Mouse (Mus musculus): ENCODE results near the gene Tef.
A peak's percentile ranks its signal among the peaks of the same experiment; 100 is the strongest.

Gene Tef

DNA sequence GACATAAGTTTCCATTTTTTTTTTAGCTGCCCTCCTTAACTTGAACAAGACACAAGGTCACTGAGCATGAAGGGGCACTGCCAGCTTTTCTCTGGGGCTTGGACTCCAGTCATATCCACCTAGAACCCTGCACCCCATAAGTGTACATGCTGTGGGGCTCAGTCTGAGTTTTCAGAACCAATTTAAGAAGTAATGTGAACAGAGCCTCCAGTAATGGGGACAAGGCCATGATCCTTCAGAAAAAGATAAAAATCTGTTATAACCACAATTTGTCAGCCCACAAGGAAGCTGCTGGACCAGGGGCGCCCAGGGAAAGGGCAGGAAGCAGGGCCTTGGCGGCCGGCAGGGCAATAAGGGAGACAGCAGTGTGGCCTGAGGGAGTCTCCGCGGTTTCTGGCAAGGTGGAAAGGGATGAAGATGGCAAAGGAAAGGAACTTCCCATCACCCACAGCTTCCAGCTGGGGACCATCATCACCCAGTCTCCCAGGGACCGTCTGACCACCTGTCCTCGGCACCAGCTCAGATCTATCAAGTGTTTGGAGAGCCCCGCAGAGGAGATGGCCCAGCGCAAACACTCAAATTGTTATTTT, 50.3 kb downstream of the Tef start:
- DNase-seq = no peak

DNA sequence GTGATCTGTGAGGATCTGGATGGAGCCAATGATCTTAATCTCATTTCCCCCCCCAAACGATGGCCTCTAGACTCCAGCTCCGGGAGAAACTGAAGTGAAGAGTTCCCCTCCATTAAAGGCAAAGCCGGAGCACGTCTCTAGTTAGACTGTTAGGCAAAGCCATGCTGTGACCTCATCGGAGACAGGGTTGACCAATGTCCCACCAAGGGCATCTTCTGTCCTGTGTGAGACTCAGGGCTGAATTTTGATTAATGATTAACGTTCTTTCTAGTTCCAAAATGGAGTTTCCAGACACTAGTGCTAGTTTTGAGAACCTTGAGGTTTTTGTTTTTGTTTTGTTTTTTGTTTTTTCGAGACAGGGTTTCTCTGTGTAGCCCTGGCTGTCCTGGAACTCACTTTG, 50.9 kb downstream of the Tef start:
- DNase-seq = no peak

DNA sequence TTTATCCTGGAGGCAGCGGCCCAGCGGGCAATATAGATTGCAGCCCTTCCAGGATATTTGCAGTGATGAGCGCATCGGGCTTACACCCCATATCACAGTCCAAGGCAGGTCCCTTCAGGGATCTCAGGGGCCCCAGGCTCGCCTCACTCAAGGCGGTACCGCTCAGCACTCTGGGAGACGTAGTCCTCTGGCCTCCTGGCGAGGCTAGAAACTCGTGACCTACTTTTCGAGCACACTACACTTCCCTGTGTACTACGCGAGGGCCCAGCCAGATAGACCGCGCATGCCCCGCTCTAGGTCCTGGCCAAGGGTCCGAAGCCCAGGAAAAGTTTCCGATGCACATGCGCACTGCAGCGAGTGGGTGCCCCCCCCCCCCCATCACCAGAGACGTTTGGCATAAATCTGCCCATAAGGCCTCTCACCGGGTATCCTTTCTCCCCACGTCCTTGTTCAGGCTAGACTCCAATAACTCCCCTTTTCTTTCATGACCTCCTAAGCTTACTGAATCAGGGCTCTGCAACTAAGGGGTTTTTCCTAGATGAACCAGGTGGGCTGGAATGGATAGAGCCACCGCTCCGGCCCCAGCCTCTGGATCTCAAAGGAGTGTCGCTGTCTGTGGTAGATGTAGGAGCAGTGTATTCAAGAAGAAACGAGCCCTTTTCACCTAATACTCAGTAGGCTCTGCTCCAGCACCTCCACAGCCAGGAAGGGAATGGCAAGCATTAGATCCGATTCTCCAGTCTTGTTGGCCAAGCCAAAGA, 54.0 kb downstream of the Tef start:
- peak; percentile 85 to 91 for DNase-seq

DNA sequence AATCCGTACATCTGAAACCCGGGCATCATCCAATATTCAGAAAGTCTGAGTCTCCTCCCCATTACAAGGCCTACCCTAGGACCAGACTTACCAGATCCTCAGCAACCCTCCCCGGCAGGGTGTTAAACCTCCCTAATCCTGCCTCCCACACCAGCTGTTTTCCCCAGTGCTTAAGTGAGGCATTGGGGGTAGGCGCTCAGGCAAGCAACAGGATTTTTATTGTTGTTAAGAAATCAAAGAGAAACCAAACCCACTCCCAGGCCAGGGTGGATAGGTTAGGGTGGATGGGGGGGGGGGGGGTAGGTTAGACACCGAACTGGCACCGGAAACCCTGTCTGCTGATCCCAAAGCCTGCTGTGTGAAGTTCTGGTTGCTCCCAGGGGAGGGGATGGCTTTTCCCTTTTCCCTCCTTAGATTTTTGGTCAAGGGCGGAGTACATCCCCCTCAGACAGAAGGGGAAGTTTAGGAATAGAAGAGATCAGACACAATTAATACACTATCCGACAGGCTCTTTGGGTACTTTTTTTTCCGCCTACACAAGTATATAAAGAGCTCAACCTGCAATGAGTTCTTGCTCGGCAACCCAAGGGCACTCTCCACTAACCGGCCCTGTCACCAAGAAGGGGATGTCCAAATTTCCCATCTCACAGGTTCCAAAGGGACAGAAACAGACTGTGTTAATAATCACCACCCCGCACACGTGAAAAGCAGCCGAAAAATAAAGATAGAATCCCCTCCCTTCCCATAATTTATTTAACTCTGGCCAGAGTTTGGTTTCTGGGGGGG, 54.9 kb downstream of the Tef start:
- DNase-seq = peak in 1 of 2 experiments; percentile 23

DNA sequence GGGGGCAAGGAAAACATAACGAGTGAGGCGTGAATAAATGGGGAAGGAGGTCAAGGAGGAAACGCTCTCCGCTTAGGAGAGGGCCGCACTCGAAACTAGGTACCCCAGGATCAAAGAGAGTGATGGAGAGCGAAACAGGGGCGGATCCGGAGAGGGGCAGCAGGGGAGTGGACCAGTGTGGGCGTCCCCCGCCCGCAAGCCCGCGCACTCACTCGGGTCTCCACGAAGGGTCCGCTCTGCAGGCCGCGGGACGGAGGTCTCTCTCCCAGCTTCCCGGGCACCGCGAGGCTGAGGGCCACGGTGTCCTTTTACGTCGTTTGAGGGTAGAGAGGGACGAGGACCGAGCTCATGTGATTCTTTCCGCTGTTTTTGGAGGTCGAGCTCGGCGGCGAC, 55.5 kb downstream of the Tef start:
- DNase-seq = no peak

- peak; percentile 94 to 95 for DNase-seq
Observed at GRCm38 (mm10) chr15:81858138-81858516, 55.9 kb downstream of the Tef start.

GRCm38 (mm10) chr15:81858517-81859329, 56.5 kb downstream of the Tef start, which contains the start of gene Tob2:
TSS of gene Tob2 (minus strand) at chr15:81858796.
- DNase-seq = peak; percentile 70 to 73

DNA sequence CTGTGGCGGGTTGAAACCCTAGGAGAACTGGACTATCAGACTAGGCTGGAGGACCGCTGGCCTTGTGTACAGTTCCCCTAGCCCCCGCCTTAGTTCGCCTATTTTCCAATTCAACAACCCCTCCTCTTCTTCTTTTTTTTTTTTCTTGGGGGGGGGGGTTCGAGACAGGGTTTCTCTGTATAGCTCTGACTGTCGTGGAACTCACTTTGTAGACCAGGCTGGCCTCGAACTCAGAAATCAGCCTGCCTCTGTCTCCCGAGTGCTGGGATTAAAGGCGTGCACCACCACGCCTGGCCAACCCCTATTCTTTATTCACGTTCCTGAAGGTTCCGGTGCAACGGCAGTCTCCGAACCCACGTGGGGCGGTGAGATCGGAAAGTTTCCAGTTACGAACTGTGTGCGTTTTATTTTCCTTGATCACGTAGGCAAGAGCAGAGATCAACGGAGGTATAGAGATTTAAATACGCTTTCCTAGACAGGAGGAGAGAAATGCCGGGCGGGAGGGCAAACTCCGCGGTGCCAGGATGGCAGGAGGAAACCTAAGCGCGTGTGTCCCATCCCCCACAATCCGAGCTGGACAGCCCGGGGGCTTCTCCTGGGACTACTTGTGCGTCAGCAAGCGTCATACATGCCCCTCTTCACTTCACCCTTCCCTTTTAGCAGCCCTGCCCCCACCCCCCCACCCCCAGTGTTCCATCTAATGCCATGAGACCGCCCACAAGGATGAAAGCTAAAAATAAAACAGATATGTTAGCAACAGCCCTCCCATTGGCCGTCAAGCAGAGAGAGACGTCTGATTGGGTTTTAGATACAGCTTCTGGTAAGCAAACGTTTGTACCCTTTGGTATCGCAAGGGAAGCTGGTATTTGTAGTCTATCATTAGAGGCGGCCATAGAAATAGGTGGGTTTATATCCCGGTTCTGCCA, 57.4 kb downstream of the Tef start:
- DNase-seq = peak; percentile 87 to 89

- DNase-seq = peak; percentile 64 to 82
Observed at GRCm38 (mm10) chr15:81860471-81861135, 58.4 kb downstream of the Tef start.

- no peak for DNase-seq
Observed at GRCm38 (mm10) chr15:81864238-81864637, 62.0 kb downstream of the Tef start.

GRCm38 (mm10) chr15:81869985-81870384, 67.8 kb downstream of the Tef start:
- no peak for DNase-seq

DNA sequence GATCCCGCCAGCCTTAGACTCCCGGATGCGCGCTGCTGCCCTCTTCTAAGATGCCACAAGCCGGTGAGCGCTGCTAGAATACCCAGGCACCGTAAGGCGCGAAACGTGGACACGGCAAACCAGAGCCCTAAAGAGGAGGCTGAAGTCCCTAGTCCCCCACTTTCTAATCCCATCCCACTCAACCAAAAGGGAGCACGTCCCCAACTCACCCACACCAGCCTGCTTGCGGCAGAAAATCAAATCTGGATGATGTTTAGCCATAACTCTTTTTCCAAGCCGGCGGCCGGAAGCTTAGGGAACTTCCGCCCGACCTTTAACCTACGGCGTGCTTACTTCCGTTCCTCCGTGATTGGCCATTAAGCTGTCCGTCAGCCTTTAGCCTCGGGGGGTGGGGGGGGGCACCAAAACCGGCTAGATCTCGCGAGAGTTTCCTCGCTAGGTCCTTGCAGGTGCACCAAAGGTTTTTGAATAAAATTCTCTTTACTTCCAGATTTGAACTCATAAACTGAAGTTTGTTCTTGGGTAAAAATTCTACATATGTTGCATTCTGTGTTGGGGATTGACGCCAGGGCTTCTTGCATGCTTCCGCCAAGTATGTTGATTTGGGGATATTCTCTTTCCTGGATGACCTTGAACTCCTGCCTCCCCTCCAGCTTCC, 69.5 kb downstream of the Tef start, which contains the start of gene Phf5a:
Phf5a (minus strand) TSS at position 308 of the 658 bp plus-strand sequence.
- peak; percentile 87 to 89 for DNase-seq

DNA sequence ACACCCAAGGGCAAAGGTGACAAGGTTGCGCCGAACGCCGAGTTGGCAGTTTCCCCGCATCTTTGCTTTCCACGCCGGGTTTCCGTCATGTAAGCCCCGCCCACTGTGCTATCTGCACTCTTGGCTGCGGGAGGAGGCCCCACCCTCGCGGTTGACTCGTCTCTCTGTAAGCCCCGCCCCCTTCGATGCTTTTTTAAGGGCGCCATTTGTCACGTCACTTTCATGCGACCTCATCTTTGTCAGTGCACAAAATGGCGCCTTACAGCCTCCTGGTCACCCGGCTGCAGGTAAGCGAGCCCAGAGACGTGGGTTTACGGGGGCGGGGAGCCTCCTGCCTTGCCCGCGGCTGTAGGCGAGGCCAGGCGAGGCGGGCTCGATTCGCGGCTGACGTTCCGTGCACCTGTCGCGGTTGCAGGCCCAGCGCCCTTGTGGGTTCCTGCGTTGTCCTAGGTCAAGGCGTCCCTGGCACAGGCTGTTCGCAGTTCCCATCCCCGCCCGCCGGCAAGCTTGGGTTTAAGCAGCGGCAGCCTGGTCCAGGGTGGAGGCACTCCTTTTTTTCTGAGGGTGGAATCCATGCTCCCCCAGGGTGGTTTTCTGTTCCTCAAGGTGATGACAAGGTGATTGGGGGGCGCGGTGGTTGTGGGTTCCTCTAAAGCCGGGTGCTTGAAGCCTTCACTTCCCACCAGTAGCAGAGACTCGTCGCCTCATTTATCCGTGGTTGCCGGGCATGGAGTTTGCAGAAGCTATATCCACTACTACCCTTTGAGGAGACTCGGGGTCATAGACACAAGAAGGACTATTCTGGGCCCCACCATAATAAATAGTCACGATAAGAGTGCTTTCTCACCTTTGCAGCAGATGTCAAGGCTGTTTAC, 70.3 kb downstream of the Tef start, which contains the start of gene Aco2:
Aco2 (plus strand) TSS at position 48 of the 875 bp plus-strand sequence.
- peak; percentile 98 to 99 for DNase-seq

Data from lung, postnatal 4 days (tissue).